Mouse (Mus musculus) cerebellum, adult 9-11 months (tissue): ENCODE data around the gene Prkce.

Experiments
- DNase-seq: peaks from one replicate; pipeline ENCODE4 v3.0.0; 2022

Gene Prkce

GRCm38 (mm10) chr17:86377863-86378262 is 210.3 kb downstream of the Prkce start:
- DNase-seq = no peak

- no peak for DNase-seq
These were observed 211.0 kb downstream of the Prkce start for GRCm38 (mm10) chr17:86378611-86379010.

GRCm38 (mm10) chr17:86379405-86380137 is 212.0 kb downstream of the Prkce start:
- DNase-seq = no peak

GRCm38 (mm10) chr17:86381464-86381863 is 213.9 kb downstream of the Prkce start:
- no peak for DNase-seq

GRCm38 (mm10) chr17:86382885-86383284 is 215.3 kb downstream of the Prkce start:
- no peak for DNase-seq

GRCm38 (mm10) chr17:86383699-86384572 is 216.4 kb downstream of the Prkce start:
- DNase-seq = no peak

GRCm38 (mm10) chr17:86392475-86392874 is 224.9 kb downstream of the Prkce start:
- no peak for DNase-seq

- DNase-seq = no peak
These were observed 225.6 kb downstream of the Prkce start for GRCm38 (mm10) chr17:86393191-86393590.

GRCm38 (mm10) chr17:86397097-86397496 is 229.5 kb downstream of the Prkce start:
- DNase-seq = no peak

- no peak for DNase-seq
These were observed 230.1 kb downstream of the Prkce start for GRCm38 (mm10) chr17:86397647-86398046.

- no peak for DNase-seq
These were observed 230.6 kb downstream of the Prkce start for GRCm38 (mm10) chr17:86398226-86398625.

GRCm38 (mm10) chr17:86400032-86400431 is 232.4 kb downstream of the Prkce start:
- DNase-seq = no peak

- peak; percentile 85 for DNase-seq
These were observed 237.4 kb downstream of the Prkce start for GRCm38 (mm10) chr17:86404795-86405501.

GRCm38 (mm10) chr17:86405644-86406043 is 238.1 kb downstream of the Prkce start:
- no peak for DNase-seq

GRCm38 (mm10) chr17:86407921-86408613 is 240.5 kb downstream of the Prkce start:
- peak; percentile 56 for DNase-seq

- peak; percentile 56 for DNase-seq
These were observed 241.0 kb downstream of the Prkce start for GRCm38 (mm10) chr17:86408614-86409006.

GRCm38 (mm10) chr17:86409485-86409884 is 241.9 kb downstream of the Prkce start:
- DNase-seq = no peak

- no peak for DNase-seq
These were observed 242.9 kb downstream of the Prkce start for GRCm38 (mm10) chr17:86410496-86410895.

GRCm38 (mm10) chr17:86412141-86412540 is 244.6 kb downstream of the Prkce start:
- DNase-seq = no peak

- no peak for DNase-seq
These were observed 247.0 kb downstream of the Prkce start for GRCm38 (mm10) chr17:86414608-86415007.

- DNase-seq = no peak
These were observed 248.4 kb downstream of the Prkce start for GRCm38 (mm10) chr17:86415989-86416388.

GRCm38 (mm10) chr17:86418334-86418733 is 250.7 kb downstream of the Prkce start:
- peak; percentile 62 for DNase-seq

- DNase-seq = no peak
These were observed 251.6 kb downstream of the Prkce start for GRCm38 (mm10) chr17:86419199-86419598.
